Mouse (Mus musculus): ENCODE data around the gene Mab21l1.

Gene Mab21l1

GRCm38 (mm10) chr3:55782056-55782687 lies at the start of gene Mab21l1:
TSS of gene Mab21l1 (plus strand) at chr3:55782510.
- peak in 1 of 2 experiments; percentile 18 for DNase-seq

GRCm38 (mm10) chr3:55733665-55734064 lies 48.6 kb upstream of the Mab21l1 start:
- DNase-seq: no peak

- DNase-seq: no peak
Measured at GRCm38 (mm10) chr3:55741428-55741827, 40.9 kb upstream of the Mab21l1 start.

- DNase-seq: no peak
Measured at GRCm38 (mm10) chr3:55742218-55742617, 40.1 kb upstream of the Mab21l1 start.

GRCm38 (mm10) chr3:55742654-55743053 lies 39.7 kb upstream of the Mab21l1 start:
- no peak for DNase-seq

GRCm38 (mm10) chr3:55743885-55744284 lies 38.4 kb upstream of the Mab21l1 start:
- no peak for DNase-seq

GRCm38 (mm10) chr3:55750445-55751065 lies 31.8 kb upstream of the Mab21l1 start:
- DNase-seq: no peak

- DNase-seq: no peak
Measured at GRCm38 (mm10) chr3:55751363-55751762, 30.9 kb upstream of the Mab21l1 start.

GRCm38 (mm10) chr3:55752558-55752957 lies 29.8 kb upstream of the Mab21l1 start:
- DNase-seq: no peak

GRCm38 (mm10) chr3:55753872-55754271 lies 28.4 kb upstream of the Mab21l1 start:
- DNase-seq: no peak

GRCm38 (mm10) chr3:55754981-55755608 lies 27.2 kb upstream of the Mab21l1 start:
- DNase-seq: no peak

- no peak for DNase-seq
Measured at GRCm38 (mm10) chr3:55755805-55756601, 26.3 kb upstream of the Mab21l1 start.

- no peak for DNase-seq
Measured at GRCm38 (mm10) chr3:55756602-55757190, 25.6 kb upstream of the Mab21l1 start.

GRCm38 (mm10) chr3:55758297-55758696 lies 24.0 kb upstream of the Mab21l1 start:
- no peak for DNase-seq

- DNase-seq: no peak
Measured at GRCm38 (mm10) chr3:55763591-55763990, 18.7 kb upstream of the Mab21l1 start.

- no peak for DNase-seq
Measured at GRCm38 (mm10) chr3:55768654-55769053, 13.7 kb upstream of the Mab21l1 start.

GRCm38 (mm10) chr3:55769308-55769707 lies 13.0 kb upstream of the Mab21l1 start:
- DNase-seq: no peak

GRCm38 (mm10) chr3:55774203-55774602 lies 8.1 kb upstream of the Mab21l1 start:
- no peak for DNase-seq

- no peak for DNase-seq
Measured at GRCm38 (mm10) chr3:55775245-55775644, 7.1 kb upstream of the Mab21l1 start.

GRCm38 (mm10) chr3:55775753-55776152 lies 6.6 kb upstream of the Mab21l1 start:
- DNase-seq: no peak

- no peak for DNase-seq
Measured at GRCm38 (mm10) chr3:55777501-55777900, 4.8 kb upstream of the Mab21l1 start.

- DNase-seq: no peak
Measured at GRCm38 (mm10) chr3:55778764-55779730, 3.3 kb upstream of the Mab21l1 start.

Data from kidney, postnatal 25 days (tissue).